Mouse (Mus musculus) megakaryocyte, adult 5-6 weeks (primary cell): ENCODE measurements around the gene Pex6. TPM values are rescaled to one million over a fixed set of nuclear protein-coding genes. Genes with fewer than 3 reads are reported as not detected.
A peak's percentile ranks its signal among the peaks of the same experiment; 100 is the strongest.
"Not testable (repeated sequence)": the region's sequence is repeated elsewhere in the genome, so short reads cannot be mapped to it uniquely, and the experiment has no call there.

ENCODE experiments used
- ATAC-seq: 2 replicates; pipeline ENCODE4 v1.8.0; 2016; ENCODE audit warnings: mild to moderate bottlenecking, inconsistent platforms; ENCODE audit not compliant: poor library complexity, severe bottlenecking
- total RNA-seq, 2 experiments: library from RNA; stranded (forward) in 1 of 2; stranded (reverse) in 1 of 2; fragments of 153-499, 151-499 nt in 1 of 2; fragments of 221-1000, 200-1000 nt in 1 of 2; gene quantifications; 2 replicates each; pipeline versions ENCODE4 v1.2.3 to v1.2.4; 2015 to 2017

Gene Pex6
- total RNA-seq, 2 experiments from 2014 or later, result 8.1 to 9.7 TPM

DNA sequence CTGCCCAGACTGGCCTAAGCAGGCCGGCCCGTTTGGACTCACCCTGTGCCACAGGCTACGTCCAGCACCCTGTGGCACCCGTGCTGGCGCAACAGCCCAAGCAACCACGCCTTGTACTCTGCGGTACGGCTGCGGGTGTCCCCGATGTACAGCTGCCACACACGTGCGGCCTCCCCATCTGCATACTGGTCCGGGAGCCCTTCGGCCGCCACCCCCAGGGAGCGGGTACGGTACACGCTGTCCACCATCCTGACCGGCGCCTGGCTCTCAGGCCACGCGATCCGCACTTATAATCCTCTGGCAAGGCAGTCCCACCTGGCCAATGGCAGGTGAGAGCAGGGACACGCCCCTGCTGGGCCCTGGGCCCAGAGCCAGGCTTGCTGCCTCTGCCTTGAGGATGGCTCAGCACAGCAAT is 17.6 kb downstream of the Pex6 start, which contains the start of gene Gnmt:
Gnmt (minus strand) TSS at position 265 of the 415 bp plus-strand sequence.
- ATAC-seq, result peak; percentile 45

GRCm38 (mm10) chr17:46734055-46734454 is 22.8 kb downstream of the Pex6 start:
- ATAC-seq, result no peak

- ATAC-seq, result no peak
Observed at GRCm38 (mm10) chr17:46735287-46735686, 24.0 kb downstream of the Pex6 start.

DNA sequence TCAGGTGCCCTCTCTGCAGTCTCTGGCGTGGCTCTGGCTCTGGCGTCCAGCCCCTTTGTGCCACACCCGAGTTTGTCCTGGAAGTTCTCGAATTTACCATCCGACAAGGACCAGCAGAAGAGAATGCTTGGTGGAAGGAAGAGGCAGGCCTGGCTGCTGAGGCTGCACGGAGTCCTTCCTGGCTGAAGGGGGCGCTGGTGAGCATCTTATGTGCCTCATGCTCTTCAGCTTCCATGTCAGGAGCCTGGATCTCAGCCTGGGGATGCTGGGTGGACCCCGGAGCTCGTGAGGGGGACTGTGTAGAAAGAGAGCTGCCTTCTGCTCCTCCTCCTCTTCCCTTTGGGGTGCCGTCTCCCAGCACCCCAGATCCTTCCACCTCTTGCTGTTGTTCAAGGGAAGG is 24.9 kb downstream of the Pex6 start:
- peak; percentile 62; the same call in 1 of the 2 replicates for ATAC-seq

- ATAC-seq, result no peak
Observed at GRCm38 (mm10) chr17:46741305-46741704, 30.0 kb downstream of the Pex6 start.

GRCm38 (mm10) chr17:46742986-46743385 is 31.7 kb downstream of the Pex6 start:
- ATAC-seq, result no peak

GRCm38 (mm10) chr17:46745506-46745905 is 34.2 kb downstream of the Pex6 start:
- no peak for ATAC-seq

GRCm38 (mm10) chr17:46747234-46747633 is 36.0 kb downstream of the Pex6 start:
- ATAC-seq, result no peak

GRCm38 (mm10) chr17:46747806-46748205 is 36.5 kb downstream of the Pex6 start:
- ATAC-seq, result no peak

- ATAC-seq, result no peak
Observed at GRCm38 (mm10) chr17:46749282-46749681, 38.0 kb downstream of the Pex6 start.

- ATAC-seq, result no peak
Observed at GRCm38 (mm10) chr17:46750580-46750979, 39.3 kb downstream of the Pex6 start.

DNA sequence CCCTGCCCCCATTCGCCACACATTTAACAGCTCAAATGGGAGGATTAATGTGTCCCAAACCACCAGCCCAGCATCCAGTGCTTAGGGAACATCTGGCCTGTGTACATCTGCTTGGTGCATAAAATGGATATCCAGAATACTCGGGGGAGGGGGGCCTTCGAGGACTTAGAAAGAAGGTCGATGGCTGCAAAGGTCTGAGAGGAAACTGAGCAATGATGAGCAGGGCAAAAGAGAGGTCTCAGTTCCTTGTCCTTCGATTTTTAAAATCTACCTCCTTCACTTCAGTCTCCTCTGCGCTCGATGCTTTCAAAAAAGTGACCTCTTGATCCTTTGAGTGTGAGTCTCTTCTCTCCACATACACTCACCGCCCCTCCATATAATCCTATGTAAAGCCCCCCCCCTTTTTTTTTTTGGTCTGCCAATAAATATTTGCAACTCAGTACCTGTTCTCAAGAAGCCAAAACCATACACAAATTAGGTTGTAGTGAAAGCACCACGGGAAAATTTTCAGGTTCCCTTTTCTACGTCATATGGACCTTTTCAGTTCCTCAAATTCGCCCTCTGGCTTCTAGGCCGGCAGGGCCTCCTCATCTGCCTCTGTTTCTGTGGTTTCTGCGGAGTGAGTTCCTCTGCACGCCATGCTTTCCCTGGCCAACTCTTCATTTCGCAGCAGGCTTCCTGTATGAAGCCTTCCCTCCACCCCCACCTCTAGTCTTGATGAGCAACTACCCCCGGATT is 40.0 kb downstream of the Pex6 start:
- ATAC-seq, result peak; percentile 80

- peak; percentile 93 for ATAC-seq
Observed at GRCm38 (mm10) chr17:46751794-46752556, 40.7 kb downstream of the Pex6 start, which contains the start of gene Cnpy3. Cnpy3 (minus strand) TSS chr17:46752214.

GRCm38 (mm10) chr17:46758753-46759152 is 47.5 kb downstream of the Pex6 start:
- ATAC-seq, result no peak

DNA sequence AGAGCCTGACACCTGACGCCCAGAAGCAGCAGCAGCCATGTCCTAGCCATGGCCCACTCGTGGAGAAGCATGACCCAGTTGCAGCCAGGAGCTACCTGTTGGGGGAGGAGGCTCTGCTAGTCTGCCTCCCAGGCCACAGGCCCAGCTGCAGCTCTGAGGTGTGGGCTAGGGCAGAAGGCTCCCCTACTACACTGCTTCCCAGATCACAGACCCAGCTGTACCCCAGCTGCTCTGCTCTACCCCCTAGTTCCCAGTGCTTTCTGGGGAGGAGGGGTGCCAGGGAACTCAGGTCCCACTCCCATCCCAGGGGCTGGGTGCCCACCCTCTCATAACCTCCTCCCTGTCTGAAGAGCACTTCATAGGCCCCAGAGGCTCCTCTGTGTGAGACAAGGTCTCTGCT is 52.3 kb downstream of the Pex6 start, which contains the start of gene Ptcra:
Ptcra (minus strand) TSS at position 169 of the 400 bp plus-strand sequence.
- ATAC-seq, result no peak

DNA sequence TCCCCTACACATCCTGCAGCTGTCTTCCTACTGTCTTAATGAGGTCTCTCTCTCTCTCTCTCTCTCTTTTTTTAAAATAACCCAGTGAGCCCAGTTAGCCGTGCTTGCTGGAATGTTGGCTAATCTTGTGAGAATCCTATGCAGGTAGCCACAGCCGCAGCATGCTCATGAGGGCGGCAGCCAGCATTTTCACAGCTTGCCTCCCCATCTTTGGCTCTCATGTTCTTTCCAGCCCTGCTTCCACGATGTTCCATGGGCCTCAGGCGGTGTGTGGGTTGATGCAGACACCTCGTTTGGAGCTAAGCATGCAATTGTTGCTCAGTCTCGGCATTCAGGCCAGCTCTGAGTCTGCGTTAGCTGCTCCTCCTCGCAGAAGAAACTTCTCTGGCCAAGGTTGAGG is 53.7 kb downstream of the Pex6 start:
- ATAC-seq, result not testable (repeated sequence)

GRCm38 (mm10) chr17:46767868-46768267 is 56.6 kb downstream of the Pex6 start:
- 0 out of 2 replicates have a peak, but pooled peaks have one; percentile 4 for ATAC-seq

DNA sequence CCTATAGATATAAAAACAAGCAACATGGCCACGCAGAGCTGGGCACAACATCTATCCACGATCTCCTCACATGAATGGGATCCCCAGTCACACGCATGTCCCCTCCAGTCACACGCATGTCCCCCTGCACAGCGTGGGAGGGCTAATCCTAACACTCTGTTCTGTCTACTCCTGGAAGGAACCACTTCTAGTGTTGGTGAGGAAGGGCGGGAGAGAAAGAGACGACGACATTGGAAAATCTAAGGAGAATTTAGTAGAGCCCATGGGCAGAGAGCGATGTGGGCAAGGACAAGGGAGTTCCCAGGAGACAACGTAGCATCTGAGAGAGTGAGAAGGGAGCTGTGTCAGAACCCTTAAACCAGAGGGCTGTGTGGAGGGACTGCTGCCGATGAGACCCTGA is 59.3 kb downstream of the Pex6 start:
- no peak for ATAC-seq

GRCm38 (mm10) chr17:46771025-46771424 is 59.8 kb downstream of the Pex6 start:
- ATAC-seq, result no peak

- ATAC-seq, result no peak
Observed at GRCm38 (mm10) chr17:46771616-46772015, 60.4 kb downstream of the Pex6 start.

DNA sequence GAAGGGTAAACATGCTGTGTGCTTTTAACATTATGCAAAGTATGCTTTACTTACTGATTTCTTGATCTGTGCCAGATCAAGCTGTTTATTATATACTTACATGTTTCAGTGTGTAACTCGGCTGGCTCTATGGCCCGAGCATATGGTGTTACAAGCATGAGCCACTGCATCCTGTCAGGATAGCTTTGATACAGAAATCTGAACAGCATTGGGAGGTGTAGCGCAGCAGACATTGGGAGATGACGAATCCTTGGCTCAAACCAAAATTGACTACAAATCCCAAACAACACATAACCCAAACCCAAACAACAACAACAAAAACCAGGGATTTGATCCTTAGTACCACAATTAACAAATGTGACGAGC is 60.8 kb downstream of the Pex6 start:
- no peak for ATAC-seq
